Mouse (Mus musculus) right cerebral cortex, postnatal 25 days (tissue): ENCODE measurements at regions not wholly inside any gene's neighbourhood (a gene's known extent, or its start where the extent isn't known, plus 50 kb on each side); places are given as distances from the start of the nearest gene placed in this dataset.

Experiments used
- DNase-seq: peaks from one replicate; pipeline ENCODE4 v3.0.0; 2022

DNA sequence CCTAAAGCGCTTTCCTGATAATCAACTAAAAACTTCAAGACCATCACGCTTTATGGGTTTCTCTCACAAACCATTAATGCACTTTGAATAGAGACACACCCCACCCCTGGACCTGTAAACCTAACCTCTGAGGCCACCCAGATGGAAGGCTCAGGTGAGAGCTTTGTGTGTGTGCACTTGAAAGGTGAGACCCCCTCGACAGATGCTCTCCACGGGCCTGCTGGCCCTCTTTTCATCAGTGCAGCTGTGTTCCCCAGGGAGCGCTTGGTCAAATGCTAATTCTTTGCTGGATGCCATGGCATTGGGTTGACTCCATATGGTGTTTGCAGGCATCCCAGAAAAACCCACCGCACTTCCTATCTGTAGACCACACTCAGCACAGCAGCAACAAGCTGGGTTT is 792.8 kb upstream of the Car8 start:
- no peak for DNase-seq

DNA sequence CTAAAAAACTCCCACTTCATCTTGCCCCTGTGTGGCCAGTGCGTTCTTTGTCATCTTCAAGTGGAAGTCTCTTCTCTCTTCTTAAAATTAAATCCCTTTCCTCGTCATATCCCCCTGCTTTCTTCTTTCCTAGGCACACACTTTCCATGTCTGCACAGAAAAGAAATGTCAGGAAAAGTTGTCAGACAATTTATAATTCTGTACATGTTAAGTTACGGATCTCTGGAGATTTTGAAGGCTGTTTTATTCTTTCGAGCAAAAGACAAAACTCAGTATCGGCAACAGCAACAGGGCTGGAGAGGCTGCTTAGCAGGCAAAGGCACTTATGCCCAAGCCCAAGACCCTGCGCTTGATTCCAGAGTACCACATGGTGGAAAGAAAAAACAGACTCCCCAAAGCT is 790.1 kb upstream of the Car8 start:
- no peak for DNase-seq

DNA sequence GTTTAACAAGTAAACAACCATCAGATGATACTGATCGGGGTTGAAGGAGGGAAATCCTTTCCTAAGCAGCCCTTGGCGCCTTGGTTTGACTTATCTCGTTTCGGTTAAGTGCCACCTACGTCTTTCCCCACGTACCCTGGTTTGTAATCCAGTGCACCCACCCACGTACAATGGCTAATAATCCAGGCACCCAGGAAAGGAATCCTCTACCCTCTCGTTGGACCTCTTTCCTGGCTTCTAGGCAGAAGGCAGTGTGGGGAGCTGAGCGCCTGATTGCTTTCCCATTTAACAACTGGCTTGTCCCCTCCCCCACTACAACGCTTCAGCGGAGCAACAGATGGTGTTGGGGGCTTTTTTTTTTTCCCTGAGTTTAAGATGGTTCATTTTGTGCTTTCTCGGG is 789.6 kb upstream of the Car8 start:
- DNase-seq: peak; percentile 31

DNA sequence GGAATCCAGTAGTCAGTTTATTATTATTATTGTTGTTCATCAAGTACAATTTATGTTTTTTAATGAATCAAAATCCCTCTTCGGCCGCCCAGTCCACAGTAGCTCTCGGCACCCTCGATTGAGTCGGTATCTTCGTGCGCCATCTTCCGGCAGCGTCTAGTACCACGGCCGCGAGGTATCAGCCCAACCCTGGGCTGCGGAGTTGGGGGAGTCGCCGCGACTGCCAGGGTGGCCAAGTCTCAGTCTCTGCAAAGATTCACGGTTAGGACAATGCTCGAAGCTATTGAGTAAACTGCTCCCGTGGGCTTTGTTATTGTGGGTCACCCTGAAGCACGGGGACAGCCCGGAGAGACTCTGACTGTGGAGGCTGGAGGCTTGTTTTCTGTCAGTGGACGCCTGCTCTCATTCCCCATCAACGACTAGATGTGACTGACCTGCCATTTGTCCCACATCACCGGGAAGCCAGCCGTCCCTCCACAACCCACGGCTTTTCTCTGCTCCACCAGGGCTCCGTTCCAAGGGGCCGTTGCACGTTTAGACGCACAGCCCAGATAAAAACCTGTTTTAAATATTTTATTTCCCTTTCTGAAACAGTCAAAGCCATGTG is 789.1 kb upstream of the Car8 start:
- DNase-seq: peak; percentile 86

DNA sequence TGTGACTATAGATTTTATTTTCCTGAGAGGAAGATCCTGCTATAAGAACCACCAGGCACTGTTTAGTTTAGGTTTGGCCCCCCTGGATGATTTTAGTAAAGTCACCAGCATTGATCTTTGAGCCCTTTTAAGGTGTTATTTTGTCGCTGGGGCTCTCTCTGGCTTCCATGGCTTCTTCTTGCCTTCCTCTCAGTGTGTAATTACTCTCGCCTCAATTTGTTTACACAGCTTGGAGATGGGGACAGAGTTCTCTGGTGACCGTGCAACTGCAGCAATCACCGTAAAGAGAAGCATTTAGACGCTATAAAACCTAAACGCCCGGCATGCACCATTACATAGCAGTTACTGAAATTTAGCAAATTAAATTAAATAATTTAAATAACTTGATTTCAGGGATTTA is 788.5 kb upstream of the Car8 start:
- DNase-seq: no peak

DNA sequence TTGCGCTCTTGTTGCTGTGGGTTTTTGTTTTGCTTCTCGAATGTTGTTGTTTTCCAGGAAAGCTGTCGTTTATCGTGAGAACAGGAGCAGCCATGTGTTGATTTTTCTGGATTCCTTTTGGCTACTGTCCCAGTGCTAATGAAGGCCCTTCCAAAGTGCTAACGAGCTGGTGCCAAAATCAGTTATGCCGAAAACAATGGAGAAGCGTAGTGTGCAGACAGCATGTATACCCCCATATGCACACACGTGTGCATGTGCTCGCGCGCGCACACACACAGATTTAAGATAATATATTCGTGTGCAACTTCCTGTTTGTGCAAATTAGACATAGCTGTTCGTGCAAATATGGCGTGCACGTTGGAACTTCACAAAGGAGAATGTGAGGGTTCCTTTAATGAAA is 788.0 kb upstream of the Car8 start:
- no peak for DNase-seq

DNA sequence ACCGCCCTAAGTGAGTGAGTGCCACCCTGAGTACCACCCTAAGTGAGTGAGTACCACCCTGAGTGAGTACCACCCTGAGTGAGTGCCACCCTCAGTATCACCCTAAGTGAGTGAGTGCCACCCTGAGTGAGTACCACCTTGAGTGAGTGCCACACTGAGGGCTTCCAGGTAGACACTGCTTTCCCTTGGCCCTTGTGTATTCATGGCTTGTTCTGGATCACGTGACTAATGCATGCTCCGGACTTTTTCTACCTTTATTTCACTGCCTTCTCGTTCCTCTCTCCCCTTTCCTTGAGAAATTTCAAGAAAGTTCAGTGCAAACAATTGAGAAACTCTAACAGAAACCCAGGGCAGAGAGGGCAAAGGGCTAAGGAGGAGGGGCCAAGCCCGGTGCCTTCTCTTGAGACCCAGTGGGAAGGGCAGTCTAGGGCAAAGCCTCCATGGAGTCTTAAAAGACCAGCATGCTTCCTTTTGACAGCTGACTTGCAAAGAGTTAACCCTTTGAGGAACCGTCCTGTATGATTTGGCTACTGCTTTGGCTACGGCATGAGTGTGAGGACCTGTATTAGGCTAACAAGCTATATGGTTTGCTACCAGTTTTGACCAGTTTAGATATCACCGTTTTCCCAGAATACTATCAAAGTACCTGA is 787.1 kb upstream of the Car8 start:
- DNase-seq: no peak

DNA sequence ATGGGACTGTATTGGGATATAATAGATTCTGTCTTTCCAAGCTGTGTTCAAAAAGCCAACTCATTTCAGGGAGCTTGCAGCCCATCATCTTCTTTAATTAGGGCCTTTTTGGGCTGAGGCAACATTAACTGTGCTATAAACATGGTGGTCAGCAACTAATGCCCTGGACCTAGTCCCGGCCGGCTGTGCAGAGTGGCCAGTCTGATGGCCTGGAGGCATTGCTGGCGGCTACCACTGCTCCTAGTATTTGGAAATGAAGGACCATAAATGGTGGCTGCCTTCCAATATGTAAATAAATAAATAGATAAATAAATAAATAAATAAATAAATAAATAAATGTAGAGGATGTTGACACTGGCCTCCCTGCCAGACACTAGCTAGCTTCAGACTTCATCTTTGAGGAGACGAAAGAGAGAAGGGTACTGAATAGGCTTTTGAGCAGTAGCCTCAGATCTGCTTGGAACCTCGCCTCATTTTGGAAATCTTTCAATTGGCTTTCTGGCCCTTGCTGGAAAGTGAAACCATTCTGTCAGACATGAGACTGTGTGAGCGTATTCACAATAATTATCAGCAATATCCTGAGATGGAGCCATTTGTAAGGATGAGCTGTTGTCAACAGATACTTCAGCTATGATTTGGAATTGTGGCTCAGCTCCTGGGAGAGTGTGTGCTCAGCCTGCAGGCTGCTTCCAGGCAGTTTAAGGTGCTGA is 785.5 kb upstream of the Car8 start:
- no peak for DNase-seq

DNA sequence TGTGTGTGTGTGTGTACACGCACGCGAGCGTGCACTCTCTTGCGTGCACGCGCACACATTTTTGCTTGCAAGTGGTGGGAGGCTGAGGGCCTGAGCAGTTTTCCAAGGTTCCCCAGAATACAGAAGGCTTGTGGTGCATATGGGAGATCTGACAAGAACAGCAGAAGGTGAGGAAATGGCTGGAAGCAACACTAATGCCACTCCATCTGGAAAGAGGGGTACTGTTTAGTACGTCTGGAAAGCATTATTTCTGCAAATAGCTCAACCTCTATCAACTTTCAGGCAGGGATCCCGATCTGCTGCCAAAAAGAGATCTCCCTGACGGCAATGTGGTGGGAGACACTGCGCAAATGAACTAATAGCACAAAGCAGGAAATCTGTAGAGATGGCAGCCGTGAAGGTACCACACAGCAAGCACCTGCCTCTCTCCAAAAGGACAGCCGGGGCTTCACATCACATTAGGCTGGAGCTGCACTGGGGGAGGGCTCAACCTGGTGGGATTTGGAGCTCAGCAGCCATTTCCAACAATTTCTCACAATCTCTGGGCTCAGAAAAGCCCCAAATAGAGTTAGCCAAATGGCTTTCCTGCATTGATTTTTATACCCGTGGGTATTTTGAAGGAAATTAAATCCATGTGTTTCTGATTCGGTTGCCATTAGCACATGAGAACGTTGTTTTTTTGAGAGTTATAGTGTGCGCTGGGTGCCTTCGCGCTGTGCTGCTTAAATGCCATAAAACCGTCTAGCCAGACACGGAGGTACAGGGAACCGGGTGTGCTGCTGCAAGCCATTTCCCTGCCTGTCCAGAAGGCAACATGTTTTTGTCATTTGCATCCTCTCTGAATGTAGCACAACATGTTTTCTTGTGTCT is 780.6 kb upstream of the Car8 start:
- peak; percentile 19 for DNase-seq

DNA sequence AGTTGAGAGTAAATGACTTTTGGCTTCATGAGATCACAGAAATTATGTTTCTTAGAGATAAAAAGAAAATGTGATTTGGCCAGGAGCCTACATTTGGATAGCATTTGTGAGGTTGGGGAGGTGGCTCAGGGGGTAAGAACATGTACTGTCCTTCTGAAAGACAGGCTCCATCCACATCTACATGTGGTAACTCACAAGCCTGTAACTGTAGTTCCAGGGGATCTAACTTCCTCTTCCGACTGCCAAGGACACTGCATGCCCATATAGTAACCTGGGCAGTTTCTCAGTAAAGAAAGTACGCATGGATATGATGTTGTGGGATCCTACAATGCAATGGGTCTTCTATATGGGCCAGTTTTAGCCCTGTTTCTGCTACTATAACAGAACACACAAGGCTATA is 779.4 kb upstream of the Car8 start:
- DNase-seq: no peak

DNA sequence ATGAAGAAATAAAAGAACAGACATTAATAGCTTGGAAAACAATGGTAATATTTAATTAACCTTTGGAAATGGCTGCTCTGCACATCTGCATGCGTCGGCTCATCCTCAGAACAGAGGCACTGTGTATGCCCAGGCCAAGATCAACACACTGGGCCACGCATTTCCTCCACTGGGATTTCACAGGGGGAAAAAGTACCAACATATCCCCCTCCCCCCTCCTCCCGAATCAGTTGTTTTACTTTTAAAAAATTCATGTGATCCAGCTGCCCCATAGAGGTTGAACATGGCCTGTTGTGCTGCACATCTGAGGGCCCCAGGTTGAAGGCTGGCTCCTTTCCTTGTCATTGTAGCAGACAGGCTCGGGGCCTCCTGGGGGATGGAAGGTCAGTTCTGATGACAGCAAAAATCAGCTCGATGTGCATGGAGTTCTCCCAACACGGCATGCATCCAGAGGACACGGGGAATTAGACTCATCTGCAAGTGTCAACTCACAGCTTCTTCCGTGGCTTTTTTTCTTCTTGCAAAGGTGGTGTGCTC is 777.7 kb upstream of the Car8 start:
- DNase-seq: no peak

DNA sequence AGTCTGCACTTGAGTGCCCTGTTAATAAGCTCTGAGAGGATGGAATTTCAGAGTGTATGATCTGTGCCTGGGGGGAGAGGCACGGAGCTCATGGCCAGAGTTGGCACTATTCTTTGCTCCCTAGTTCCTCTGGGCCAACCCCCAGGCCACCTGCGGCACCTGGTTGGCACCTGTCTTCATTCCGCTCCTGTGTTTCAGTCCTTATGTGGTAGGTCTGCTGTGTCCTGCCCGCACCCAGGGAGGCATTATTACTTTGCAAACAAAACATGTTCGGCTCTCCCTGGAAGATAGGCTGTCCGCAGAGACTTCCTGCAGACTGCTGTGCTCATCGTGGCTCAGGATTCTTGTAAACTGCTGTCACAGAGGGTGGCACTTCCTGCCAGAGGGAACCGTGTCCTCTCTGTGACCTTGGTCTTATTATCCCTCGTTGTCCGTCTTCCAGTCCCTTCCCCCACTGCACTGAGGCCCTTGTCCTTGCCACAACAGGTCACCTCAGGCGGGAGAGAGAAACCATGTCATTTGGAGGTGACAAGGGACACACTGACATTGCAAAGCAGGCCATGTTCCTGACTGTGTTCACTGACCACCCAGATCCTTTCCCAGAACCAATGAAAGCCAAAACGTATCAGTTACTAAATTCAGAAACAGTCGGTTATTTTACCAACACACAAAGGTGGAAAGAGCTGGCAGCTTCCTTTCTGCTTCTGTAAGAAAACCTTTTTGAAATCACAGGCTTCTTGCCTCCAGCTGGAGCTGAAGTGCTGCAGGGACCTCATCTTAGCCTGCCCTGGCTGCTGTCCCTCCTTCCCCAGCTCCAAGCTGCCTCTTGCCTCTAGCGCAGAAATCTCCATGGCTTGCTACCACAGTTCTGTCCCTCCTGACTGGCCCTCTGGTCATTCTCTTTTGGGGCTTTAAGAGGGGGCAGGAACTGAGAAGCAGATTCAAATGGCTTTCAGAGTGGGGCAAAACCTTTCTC is 777.0 kb upstream of the Car8 start:
- DNase-seq: no peak

DNA sequence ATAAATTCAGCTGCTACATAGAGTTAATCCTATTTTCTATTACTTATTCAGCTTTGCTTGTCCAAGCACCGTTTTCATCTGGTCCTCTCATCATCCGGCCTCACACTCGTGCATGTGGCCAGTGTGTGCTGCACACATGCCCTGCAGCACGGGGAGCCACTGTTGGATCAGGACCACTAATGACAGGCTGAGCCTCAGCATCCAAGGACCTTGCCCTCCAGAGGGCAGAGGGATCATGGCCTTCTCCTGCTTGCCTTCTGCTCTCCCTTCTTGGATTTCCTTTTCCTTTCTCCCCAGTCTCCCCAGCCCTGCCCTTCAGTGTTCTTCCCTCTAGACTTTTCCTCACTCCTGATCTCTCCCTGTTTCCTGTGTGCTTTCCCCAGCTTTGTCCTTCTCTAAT is 776.1 kb upstream of the Car8 start:
- DNase-seq: no peak

DNA sequence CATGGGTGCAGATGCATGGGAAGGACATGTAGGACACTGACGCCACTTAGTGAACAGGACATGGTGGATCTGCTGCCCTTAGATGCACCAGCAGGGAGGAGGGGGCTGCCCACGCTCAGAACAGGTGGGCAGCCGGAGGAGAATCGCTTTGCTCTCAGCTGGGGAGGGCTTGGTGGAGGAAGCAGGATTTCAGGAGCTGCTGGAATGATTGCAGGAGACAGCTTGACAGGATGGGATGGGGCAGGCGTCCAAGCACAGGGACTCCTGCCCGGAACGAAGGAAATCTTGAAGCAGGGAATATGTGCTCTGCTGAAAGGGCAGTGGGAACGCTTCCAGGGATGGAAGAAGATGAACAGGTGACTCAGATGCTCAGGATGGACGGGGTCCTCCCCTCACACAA is 773.9 kb upstream of the Car8 start:
- DNase-seq: no peak

DNA sequence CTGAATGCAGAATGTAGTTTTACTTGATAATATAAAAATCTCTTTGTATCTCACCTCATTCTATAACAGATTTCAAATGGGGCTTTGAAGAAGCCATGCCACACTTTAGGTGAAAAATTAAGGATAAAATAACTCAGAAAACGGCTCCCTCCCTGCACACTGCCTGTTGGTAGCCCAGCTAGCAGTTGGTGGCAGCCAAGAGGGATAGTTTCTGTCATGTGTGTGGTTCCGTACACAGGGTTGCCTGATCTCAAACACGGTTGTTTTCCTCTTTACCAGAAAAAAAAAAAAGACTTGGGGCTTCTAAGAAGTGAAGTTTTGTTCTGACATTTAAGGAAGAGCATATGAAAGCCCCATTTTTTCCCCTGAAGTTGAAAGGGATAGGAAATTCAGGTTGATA is 773.1 kb upstream of the Car8 start:
- DNase-seq: no peak

DNA sequence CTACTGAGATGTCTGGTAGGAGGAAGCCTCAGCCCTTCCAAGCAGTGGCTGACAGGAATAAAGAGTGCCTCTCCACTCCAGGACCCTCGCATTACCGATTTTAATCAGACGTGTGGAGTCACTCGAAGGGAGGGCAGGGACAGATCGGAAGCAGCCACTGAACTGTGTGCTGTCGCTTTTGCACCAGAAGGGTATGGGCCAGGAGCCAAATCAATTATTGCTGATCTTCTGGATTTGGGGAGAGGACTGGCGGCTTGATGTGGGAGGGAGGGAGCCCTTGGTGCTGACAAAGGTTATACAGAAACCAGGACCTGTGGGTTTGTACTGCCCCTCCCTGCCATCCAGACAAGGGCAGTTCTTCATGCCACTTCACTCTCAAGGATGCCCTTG is 772.3 kb upstream of the Car8 start:
- no peak for DNase-seq

DNA sequence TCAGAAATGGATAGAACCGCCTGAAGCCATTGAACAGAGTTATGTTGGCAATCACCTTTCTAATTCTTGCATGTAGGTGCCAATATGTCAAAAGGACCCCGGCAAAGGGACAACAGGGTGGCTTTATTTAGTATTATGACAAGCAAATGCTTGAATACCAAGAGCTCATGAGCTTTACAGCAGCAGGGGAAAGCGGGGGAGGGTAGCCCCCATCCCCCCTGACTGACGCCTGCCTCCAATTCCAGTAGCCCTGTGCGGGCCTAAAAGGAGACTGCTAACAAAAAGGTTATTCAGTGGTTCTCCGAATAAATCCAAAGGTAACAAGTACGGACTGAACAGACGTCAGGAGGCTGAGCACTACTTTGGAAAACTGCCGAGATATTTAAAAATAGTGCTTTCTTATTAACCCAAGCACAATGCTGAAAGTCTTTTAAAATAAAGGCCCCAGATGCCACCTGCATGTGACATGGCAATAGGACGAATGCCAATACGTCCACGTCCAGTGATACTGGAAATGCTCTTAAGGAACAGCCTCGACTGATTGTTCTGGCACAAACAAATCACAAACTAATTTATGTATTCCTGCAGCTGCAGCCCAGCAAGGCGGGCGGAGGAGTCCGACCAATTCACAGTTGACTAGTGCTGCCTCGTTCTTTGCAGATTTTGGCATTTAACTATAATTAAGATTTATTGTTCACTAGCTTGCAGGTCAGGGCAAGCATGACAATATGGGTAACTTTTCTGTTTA is 771.7 kb upstream of the Car8 start:
- DNase-seq: no peak

DNA sequence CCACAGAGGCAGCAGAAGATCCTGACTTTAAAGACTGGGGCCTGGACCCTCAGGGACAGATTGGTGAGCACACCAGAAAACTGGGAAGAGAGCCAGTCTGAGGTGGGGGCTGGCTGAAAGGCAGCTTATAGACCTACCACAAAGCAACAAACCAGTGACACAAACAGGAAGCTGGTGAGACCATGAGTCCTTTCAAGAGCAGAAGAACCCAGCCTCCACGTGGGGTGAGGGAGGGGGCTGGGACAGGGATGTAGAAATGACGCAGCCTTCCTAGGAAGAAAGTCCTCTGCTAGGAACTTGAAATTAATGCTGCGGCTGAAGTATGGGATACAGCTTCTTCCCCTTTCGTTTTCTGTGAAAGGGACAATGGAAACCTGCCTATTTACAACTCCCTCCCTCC is 770.8 kb upstream of the Car8 start:
- no peak for DNase-seq

DNA sequence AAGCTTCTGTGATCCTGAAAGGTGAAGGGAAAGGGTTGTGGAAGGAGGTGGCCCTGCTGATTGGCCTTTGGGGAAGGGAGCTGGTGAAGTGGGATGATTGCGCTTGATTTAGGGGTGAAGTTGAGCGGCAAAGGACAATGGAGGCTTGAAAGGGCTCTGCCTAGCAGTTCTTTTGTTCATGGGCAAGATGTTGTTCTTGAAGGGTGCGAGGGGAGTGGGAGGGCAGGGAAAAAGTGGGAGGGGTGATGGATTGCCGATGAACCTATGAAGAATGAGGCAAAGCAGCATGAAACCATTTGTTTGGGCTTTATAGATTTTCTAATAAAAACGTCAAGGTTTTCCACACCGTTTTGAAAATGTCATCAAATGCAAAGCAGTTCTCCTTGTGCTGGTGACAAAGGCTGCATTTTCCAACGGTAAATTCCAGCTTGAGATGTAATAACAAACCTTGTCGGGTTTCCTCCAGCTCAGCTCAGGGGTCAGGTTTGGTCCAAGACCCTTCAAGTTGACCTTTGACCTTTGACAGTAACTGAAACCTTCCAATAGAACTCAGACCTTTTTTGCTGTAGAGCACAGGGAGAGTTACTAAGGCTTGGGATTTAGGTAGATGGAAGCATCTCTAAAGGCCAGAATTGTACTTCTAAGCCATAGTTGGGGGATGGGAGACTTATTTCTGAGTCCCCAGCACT is 767.2 kb upstream of the Car8 start:
- no peak for DNase-seq

DNA sequence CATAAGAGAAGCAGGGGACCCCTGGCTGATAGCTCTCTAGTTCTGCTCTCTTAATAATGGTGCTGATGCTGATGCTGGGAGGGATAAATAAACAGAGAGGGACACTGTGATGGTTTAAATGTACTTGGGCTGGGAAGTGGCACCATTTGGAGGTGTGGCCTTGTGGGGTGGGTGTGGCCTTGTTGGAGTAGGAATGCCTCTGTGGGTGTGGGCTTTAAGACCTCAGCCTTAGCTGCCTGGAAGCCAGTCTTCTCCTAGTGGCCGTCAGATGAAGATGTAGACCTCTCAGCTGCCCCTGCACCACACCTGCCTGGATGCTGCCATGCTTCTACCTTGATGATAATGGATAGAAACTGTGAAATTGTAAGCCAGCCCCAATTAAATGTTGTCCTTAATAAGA is 765.0 kb upstream of the Car8 start:
- no peak for DNase-seq

DNA sequence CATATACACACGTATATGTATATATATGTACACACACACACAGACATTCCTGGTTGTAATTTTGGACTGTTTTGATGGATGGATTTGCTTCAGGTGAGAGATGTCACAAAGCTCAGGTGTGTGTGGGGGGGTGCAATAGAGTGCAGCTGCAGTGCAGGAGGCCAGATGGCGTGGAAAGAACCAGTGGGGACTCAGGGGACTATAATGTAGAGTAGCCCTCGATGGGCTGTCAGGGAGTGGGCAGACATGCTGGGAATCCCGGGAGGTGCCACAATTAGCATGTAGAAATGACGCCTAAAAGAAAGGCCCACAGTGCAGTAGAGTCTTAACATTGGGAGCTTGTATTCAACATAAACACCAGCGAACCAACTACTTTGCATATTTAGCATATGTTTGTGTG is 763.5 kb upstream of the Car8 start:
- no peak for DNase-seq
